Mouse (Mus musculus) testis, adult 2 months (tissue): Measurements from ENCODE around the gene Cyld.

Experiments used
- CTCF ChIP-seq: fragments of 200-500 bp; IDR thresholded peaks from 2 replicates; pipeline ENCODE4 v1.5.1; 2012; ENCODE audit warnings: low read depth, mild to moderate bottlenecking, inconsistent platforms, low read length, moderate library complexity; ENCODE audit not compliant: control insufficient read depth, insufficient read depth, insufficient replicate concordance
- POLR2A ChIP-seq: fragments of 200-500 bp; IDR thresholded peaks from 2 replicates; pipeline ENCODE4 v1.6.1; 2012; ENCODE audit warnings: low read depth, mild to moderate bottlenecking, inconsistent platforms, low read length, moderate library complexity; ENCODE audit not compliant: control insufficient read depth

DNA sequence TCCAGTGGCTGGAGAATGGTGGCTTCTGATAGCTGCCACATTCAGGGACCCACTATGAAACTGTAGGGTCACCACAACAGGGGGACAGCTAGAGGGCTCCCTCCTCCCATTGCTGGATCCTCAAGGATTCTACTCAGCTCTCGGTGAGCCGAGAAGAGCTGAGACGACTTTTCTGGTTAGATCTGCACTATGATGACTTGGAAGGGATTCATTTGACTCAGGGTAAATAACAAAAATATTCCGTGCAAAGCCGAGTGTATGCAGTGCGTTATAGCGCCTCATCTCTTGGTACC lies 97.7 kb downstream of the Cyld start:
- TF ChIP-seq POLR2A (no peak), CTCF (no peak)
